Mouse (Mus musculus) embryonic facial prominence, embryonic 10.5 days (tissue): ENCODE measurements around the gene Hist1h2ap. TPM values are rescaled to one million over a fixed set of nuclear protein-coding genes. Genes with fewer than 3 reads are reported as not detected.
"Not testable (repeated sequence)": the region's sequence is repeated elsewhere in the genome, so short reads cannot be mapped to it uniquely, and the experiment has no call there.

Experiments
- DNase-seq: peaks from one replicate; pipeline ENCODE4 v3.0.0-alpha.2; 2017; ENCODE audit warnings: low spot score
- H3K27ac ChIP-seq: fragments of 300-500 bp; sonication (generic); replicated peaks from 2 replicates; pipeline ENCODE4 v1.5.1; 2016; ENCODE audit warnings: mild to moderate bottlenecking
- H3K27me3 ChIP-seq: fragments of 300-500 bp; sonication (generic); replicated peaks from 2 replicates; pipeline ENCODE4 v1.6.1; 2016; ENCODE audit warnings: low read depth, mild to moderate bottlenecking; ENCODE audit not compliant: poor library complexity, severe bottlenecking
- H3K36me3 ChIP-seq: fragments of 300-500 bp; sonication (generic); replicated peaks from 2 replicates; pipeline ENCODE4 v1.6.1; 2016; ENCODE audit warnings: mild to moderate bottlenecking, moderate library complexity
- H3K4me1 ChIP-seq: fragments of 300-500 bp; sonication (generic); 2 replicates; pipeline ENCODE4 v1.6.1; 2016
- H3K4me3 ChIP-seq: fragments of 300-500 bp; sonication (generic); 2 replicates; pipeline ENCODE4 v1.5.1; 2016; ENCODE audit warnings: mild to moderate bottlenecking, moderate library complexity
- H3K9me3 ChIP-seq: fragments of 300-500 bp; sonication (generic); 2 replicates; pipeline ENCODE4 v1.6.1; 2016; ENCODE audit warnings: mild to moderate bottlenecking
- WGBS: fragments of 180-500 bp; shearing (Covaris S2); methylation state at CpG from one replicate; pipeline ENCODE4 v1.1.7; 2016; 5-methylcytosine and 5-hydroxymethylcytosine counted together
- polyA plus RNA-seq: library from polyadenylated mRNA; unstranded; fragments of >200 nt; fragmentation: Nextera tagmentation; extraction: Ambion mirVana; gene quantifications from 2 replicates; pipeline ENCODE4 v1.2.1, GENCODE M21; 2016

Hist1h2ap gene
- polyA plus RNA-seq, 1 experiment from 2014 or later = 6,093 TPM

DNA sequence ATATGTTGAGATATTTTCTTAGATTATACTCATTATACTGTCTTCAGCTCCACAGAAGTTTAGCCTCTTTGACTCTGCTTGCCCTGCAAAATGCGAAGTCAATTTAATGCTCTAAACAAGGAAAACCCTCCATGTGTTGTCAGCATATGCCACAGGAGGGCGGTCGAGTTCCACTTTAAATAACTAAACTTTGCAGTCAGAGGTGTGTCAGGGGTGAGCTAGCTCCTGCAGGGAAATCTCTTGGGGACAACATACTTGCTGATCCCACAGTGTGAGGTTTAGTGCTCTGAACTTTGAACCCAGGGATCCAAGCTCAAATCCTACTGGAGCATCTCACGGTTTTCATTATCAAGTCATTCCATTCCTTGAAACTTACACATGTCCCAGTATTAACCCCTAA, 7.2 kb upstream of the Hist1h2ap start:
- H3K9me3 ChIP-seq, H3K4me1 ChIP-seq, DNase-seq, H3K27ac ChIP-seq, H3K36me3 ChIP-seq, H3K4me3 ChIP-seq, H3K27me3 ChIP-seq: not testable (repeated sequence)
- WGBS = no CpG with 5 or more reads among the region's 4 CpGs

DNA sequence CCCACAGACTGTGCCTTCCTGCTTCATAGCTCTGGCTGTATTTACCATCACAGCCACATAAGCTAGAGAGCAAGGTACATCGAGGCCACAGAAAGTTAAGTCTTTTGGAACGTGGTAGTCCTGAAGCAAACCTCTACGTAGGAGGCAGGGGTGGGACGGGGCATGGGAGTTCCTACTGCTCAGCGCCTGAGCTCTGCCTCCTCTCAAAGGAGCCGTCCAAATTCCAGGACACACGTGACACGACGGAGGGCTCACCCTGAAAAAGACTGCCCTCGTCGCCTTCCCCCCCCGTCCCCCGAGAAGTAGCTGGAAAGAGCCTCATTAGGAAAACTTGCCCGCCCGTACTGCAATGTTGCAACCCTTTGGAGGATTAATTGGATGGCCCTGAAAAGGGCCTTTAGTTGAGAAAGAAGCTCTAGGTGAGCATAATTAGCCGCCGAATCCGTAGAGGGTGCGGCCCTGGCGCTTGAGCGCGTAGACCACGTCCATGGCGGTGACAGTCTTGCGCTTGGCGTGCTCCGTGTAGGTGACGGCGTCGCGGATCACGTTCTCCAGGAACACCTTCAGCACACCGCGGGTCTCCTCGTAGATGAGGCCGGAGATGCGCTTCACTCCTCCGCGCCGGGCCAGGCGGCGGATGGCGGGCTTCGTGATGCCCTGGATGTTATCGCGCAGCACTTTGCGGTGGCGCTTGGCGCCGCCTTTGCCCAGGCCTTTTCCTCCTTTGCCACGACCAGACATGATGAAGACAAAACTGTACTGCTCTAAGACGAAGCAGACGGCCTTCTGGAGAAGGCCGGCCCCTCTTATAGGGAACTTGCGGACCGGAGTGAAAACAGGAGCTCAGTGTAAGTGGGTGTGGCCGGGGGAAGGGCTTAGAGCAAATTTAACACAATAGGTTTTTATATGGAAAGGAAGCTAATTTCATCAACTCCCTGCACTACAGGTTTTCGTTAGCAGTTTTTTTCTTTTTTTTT, 1.6 kb downstream of the Hist1h2ap start, which contains the start of gene Hist1h4n:
Gene Hist1h4n, minus strand, starts transcription at position 779 of the 977 bp plus-strand sequence.
- under 1% methylated on average over 27 of the region's 58 CpGs for WGBS
- H3K4me1 ChIP-seq, H3K27me3 ChIP-seq, DNase-seq, H3K36me3 ChIP-seq, H3K9me3 ChIP-seq: not testable (repeated sequence)
- Histone ChIP-seq H3K27ac (peak within 1 kb of the TSS; percentile 61), H3K4me3 (peak within 1 kb of the TSS; percentile 44)

DNA sequence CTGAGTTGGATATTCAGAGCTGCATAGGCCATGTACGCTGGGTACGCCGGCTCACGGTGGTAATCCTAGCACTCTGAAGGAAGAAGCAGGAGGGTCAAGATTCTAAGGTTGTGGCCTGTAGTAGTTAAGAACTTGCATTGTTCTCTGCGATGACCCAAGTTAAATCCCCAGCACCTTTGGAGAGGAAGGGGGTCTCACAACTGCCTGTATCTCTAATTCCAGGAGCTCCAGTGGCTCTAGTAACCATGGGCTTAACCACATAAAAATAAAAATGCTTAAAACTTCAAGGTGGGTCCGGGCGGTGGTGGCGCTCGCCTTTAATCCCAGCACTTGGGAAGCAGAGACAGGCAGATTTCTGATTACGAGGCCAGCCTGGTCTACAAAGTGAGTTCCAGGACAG, 3.0 kb downstream of the Hist1h2ap start:
- Histone ChIP-seq H3K9me3 (no peaks in the 10 kb centered on the region), H3K4me3 (peak overlapping the region; percentile 31; the same call in 1 of the 2 replicates), H3K27me3 (no peaks in the 10 kb centered on the region), H3K4me1 (0 out of 2 replicates have a peak, but pooled peaks cover 5% of the 10 kb centered on the region), H3K36me3 (no peaks in the 10 kb centered on the region; the same call in 1 of the 2 replicates), H3K27ac (peak overlapping the region; percentile 66)
- 85% methylated on average over 10 of the region's 10 CpGs for WGBS
- no peak for DNase-seq

DNA sequence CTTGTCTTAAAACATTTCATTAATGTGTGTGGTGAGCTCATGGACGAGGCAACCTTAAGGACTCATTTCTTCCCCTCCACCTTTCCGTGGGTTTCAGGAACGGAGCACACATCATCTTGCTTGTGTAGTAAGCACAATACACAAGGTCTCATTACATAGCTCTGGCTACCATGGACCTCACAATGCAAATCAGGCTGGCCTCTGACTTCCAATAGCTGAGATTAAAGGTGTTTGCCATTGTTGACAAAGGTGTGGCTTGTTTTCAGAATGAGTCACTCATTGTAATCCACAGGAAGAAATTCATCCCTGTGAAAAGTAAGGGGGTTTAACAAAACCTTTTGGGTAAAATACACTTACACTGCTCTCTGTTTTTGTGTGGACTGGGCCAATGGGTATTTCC, 4.8 kb downstream of the Hist1h2ap start:
- 0 out of 2 replicates have a peak, but pooled peaks cover 5% of the 10 kb centered on the region for H3K4me1 ChIP-seq
- H3K36me3 ChIP-seq = no peaks in the 10 kb centered on the region; the same call in 1 of the 2 replicates
- H3K4me3 ChIP-seq = no peak overlapping the region
- 84% methylated on average over 3 of the region's 3 CpGs for WGBS
- H3K27me3 ChIP-seq = no peaks in the 10 kb centered on the region
- no peaks in the 10 kb centered on the region for H3K9me3 ChIP-seq
- no peak for DNase-seq
- no peak overlapping the region; the same call in 1 of the 2 replicates for H3K27ac ChIP-seq

DNA sequence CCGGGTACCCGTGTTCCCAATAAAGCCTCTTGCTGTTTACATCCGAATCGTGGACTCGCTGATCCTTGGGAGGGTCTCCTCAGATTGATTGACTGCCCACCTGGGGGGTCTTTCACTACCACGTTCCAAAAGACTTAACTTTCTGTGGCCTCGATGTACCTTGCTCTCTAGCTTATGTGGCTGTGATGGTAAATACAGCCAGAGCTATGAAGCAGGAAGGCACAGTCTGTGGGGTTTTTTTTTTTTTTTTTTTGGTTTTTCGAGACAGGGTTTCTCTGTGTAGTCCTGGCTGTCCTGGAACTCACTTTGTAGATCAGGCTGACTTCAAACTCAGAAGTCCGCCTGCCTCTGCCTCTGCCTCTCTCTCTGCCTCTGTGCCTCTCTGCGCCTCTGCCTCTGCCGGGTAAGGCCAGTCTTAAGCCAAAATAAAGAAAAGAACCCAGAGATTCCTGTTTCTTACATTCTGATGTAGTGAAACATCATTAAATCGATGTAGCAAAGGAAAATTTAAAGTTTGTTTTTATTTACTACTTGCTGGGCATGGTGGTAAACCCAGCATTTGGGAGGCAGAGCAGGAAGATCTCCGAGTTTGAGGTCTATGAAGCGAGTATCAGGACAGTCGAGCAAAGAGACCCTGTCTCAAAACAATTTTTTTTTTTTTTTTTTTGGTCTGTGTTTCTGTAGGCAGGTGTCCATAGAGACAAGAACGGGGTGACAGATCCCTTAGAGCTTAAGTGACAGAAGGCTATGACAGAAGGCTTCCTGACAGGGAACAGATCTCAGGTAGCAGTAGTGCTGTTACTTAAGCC, 13.0 kb downstream of the Hist1h2ap start:
- not testable (repeated sequence) for H3K9me3 ChIP-seq, DNase-seq, H3K36me3 ChIP-seq

DNA sequence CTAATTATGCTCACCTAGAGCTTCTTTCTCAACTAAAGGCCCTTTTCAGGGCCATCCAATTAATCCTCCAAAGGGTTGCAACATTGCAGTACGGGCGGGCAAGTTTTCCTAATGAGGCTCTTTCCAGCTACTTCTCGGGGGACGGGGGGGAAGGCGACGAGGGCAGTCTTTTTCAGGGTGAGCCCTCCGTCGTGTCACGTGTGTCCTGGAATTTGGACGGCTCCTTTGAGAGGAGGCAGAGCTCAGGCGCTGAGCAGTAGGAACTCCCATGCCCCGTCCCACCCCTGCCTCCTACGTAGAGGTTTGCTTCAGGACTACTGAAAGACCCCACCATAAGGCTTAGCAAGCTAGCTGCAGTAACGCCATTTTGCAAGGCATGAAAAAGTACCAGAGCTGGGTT, 21.2 kb downstream of the Hist1h2ap start:
- peak overlapping the region; percentile 69 for H3K27ac ChIP-seq
- DNase-seq, H3K27me3 ChIP-seq, H3K36me3 ChIP-seq, H3K4me1 ChIP-seq, H3K9me3 ChIP-seq: not testable (repeated sequence)
- H3K4me3 ChIP-seq = peak overlapping the region; percentile 45
- 1% methylated on average over 14 of the region's 14 CpGs for WGBS

More for the DNA sequence above, 13.0 kb downstream of the Hist1h2ap start:
- 81% methylated on average over 8 of the region's 16 CpGs for WGBS
- not testable (repeated sequence) for H3K4me3 ChIP-seq, H3K27ac ChIP-seq, H3K4me1 ChIP-seq, H3K27me3 ChIP-seq

DNA sequence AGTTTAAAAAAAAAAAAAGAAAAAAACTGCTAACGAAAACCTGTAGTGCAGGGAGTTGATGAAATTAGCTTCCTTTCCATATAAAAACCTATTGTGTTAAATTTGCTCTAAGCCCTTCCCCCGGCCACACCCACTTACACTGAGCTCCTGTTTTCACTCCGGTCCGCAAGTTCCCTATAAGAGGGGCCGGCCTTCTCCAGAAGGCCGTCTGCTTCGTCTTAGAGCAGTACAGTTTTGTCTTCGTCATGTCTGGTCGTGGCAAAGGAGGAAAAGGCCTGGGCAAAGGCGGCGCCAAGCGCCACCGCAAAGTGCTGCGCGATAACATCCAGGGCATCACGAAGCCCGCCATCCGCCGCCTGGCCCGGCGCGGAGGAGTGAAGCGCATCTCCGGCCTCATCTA, 21.8 kb downstream of the Hist1h2ap start, which contains the start of gene Hist1h4m:
Gene Hist1h4m, plus strand, starts transcription at position 208 of the 400 bp plus-strand sequence.
- not testable (repeated sequence) for H3K36me3 ChIP-seq, H3K4me1 ChIP-seq, H3K9me3 ChIP-seq, H3K27me3 ChIP-seq, DNase-seq
- peak within 1 kb of the TSS; percentile 69 for H3K27ac ChIP-seq
- H3K4me3 ChIP-seq = peak within 1 kb of the TSS; percentile 45
- WGBS = no CpG with 5 or more reads among the region's 24 CpGs

DNA sequence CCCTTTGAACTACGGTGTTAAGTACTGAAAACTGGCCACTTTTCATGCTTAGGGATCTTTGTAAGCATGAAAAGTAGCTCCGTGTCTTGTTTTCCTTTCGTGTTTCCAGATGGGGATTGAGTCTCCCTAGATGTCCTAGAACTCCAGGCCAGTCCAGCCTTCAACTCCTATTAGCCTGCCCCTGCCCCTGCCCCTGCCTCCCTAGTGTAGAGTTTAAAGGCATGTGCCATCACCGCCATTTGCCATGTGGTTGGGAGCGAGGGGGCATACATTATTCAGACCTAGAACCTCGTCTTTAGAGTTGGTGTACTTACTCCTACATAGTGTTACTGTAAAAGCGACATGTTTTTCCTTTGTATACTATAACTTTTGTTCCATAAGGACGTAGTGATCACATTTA, 22.2 kb downstream of the Hist1h2ap start:
- H3K9me3 ChIP-seq = not testable (repeated sequence)
- WGBS = no CpG with 5 or more reads among the region's 8 CpGs

DNA sequence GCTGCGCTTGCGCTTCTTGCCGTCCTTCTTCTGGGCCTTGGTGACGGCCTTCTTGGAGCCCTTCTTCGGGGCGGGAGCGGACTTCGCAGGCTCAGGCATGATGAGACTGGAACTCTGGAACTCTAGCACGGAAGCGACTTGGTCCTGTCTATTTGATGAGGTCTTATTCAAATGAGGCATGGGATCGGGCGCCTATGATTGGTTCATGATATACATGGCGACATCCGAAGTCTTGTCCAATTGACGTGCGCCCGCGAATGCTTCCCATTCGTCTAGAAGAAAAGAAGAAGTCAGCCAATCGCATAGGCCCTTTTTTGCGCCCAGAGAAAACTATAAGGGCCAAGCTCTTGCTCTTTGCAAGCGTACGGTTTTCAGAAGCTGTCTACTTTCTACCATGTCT, 23.2 kb downstream of the Hist1h2ap start, which contains the start of the genes Hist1h2bq and Hist1h2ao:
Gene Hist1h2bq, minus strand, starts transcription at position 125 of the 400 bp plus-strand sequence.
Gene Hist1h2ao, plus strand, starts transcription at position 393 of the 400 bp plus-strand sequence.
- not testable (repeated sequence) for H3K27ac ChIP-seq, H3K27me3 ChIP-seq, H3K36me3 ChIP-seq, H3K9me3 ChIP-seq, DNase-seq, H3K4me3 ChIP-seq, H3K4me1 ChIP-seq
- WGBS = no CpG with 5 or more reads among the region's 23 CpGs

More for the DNA sequence above, 22.2 kb downstream of the Hist1h2ap start:
- H3K27me3 ChIP-seq, H3K4me1 ChIP-seq, H3K4me3 ChIP-seq, DNase-seq, H3K36me3 ChIP-seq, H3K27ac ChIP-seq: not testable (repeated sequence)

DNA sequence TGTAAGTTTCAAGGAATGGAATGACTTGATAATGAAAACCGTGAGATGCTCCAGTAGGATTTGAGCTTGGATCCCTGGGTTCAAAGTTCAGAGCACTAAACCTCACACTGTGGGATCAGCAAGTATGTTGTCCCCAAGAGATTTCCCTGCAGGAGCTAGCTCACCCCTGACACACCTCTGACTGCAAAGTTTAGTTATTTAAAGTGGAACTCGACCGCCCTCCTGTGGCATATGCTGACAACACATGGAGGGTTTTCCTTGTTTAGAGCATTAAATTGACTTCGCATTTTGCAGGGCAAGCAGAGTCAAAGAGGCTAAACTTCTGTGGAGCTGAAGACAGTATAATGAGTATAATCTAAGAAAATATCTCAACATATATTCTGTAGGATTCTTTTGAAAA, 30.2 kb downstream of the Hist1h2ap start:
- H3K4me1 ChIP-seq, H3K27ac ChIP-seq, DNase-seq, H3K27me3 ChIP-seq, H3K9me3 ChIP-seq, H3K36me3 ChIP-seq, H3K4me3 ChIP-seq: not testable (repeated sequence)
- WGBS = no CpG with 5 or more reads among the region's 4 CpGs

DNA sequence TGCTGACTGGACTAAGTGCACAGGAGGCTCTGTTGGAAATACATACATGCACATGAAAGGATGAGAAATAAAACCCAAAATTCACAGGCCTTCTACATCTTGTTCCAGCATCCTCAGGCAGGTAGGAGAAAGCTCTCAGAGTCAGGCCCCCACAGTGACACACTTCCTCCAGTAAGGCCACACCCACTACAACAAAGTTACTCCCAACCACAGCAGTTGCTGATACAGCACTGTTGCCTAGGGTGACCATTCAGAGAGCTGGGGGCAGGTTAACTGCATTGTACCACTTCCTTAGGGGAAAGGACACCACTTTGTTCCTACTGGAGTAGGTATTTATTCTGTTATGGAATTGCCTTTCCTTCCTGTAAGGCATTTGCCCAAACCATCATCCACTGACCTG, 36.1 kb downstream of the Hist1h2ap start:
- not testable (repeated sequence) for H3K4me1 ChIP-seq, H3K9me3 ChIP-seq, H3K27me3 ChIP-seq, DNase-seq, H3K36me3 ChIP-seq, H3K4me3 ChIP-seq, H3K27ac ChIP-seq

DNA sequence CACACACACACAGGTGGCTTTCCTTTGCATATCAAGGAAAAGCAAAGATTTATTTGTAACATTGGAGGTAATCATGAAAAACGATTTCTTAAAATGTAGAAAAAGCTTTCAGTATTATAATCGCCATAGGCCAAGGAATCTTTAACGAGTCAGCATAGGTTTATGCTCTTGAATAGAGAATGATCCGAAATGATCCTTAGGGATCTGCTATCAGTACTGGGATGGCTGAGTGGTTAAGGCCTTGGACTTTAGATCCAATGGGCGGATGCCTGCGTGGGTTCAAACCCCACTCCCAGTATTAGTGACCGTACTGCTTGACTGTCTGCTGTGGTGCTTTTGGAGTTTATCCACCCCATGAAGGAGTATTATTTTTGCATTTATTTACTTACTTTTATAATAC, 37.7 kb downstream of the Hist1h2ap start:
- 90% methylated on average over 7 of the region's 7 CpGs for WGBS
- Histone ChIP-seq H3K27ac (no peak overlapping the region), H3K9me3 (no peaks in the 10 kb centered on the region), H3K4me1 (peaks cover 5% of the 10 kb centered on the region), H3K27me3 (no peaks in the 10 kb centered on the region), H3K4me3 (no peak overlapping the region), H3K36me3 (no peaks in the 10 kb centered on the region)
- DNase-seq = no peak
